Mouse (Mus musculus) stomach, embryonic 16.5 days (tissue): ENCODE measurements around the gene Nedd1. TPM values are rescaled to one million over a fixed set of nuclear protein-coding genes. Genes with fewer than 3 reads are reported as not detected.

ENCODE experiments used
- ATAC-seq: fragments of 200-750 bp; cut with Nextera tagmentation; 2 replicates; pipeline ENCODE4 v1.8.0; 2017; ENCODE audit warnings: moderate number of reproducible peaks, moderate TSS enrichment; ENCODE audit not compliant: insufficient read depth, low FRiP score
- H3K27ac ChIP-seq: fragments of 300-500 bp; sonication (generic); 2 replicates; pipeline ENCODE4 v1.5.1; 2014; ENCODE audit warnings: low read length
- H3K27me3 ChIP-seq: fragments of 300-500 bp; sonication (generic); 2 replicates; pipeline ENCODE4 v1.6.1; 2014; ENCODE audit warnings: low read length, control low read depth, mixed read lengths; ENCODE audit not compliant: control insufficient read depth, insufficient read depth
- H3K36me3 ChIP-seq: fragments of 300-500 bp; sonication (generic); 2 replicates; pipeline ENCODE4 v1.6.1; 2014; ENCODE audit warnings: low read length; ENCODE audit not compliant: control insufficient read depth, insufficient read depth
- H3K4me1 ChIP-seq: fragments of 300-500 bp; sonication (generic); 2 replicates; pipeline ENCODE4 v1.6.1; 2014; ENCODE audit warnings: low read length, control low read depth, mixed read lengths; ENCODE audit not compliant: control insufficient read depth, insufficient read depth
- H3K4me2 ChIP-seq: fragments of 300-500 bp; sonication (generic); 2 replicates; pipeline ENCODE4 v1.6.1; 2014; ENCODE audit warnings: low read depth, low read length, mixed read lengths
- H3K4me3 ChIP-seq: fragments of 300-500 bp; sonication (generic); replicated peaks from 2 replicates; pipeline ENCODE4 v1.5.1; 2014; ENCODE audit warnings: mild to moderate bottlenecking, low read length
- H3K9ac ChIP-seq: fragments of 300-500 bp; sonication (generic); 2 replicates; pipeline ENCODE4 v1.6.1; 2014; ENCODE audit warnings: low read length
- H3K9me3 ChIP-seq: fragments of 300-500 bp; sonication (generic); replicated peaks from 2 replicates; pipeline ENCODE4 v1.6.1; 2016; ENCODE audit warnings: low read length, control low read depth; ENCODE audit not compliant: control insufficient read depth
- WGBS: fragments of 180-500 bp; shearing (Covaris S2); extraction: QIAGEN DNeasy Blood & Tissue Kit; methylation state at CpG from one replicate; pipeline ENCODE4 v1.1.7; 2014; 5-methylcytosine and 5-hydroxymethylcytosine counted together
- polyA plus RNA-seq: library from polyadenylated mRNA; unstranded; fragments of >200 nt; fragmentation: Nextera tagmentation; extraction: Ambion mirVana; gene quantifications from 2 replicates; pipeline ENCODE4 v1.2.1, GENCODE M21; 2015

Gene Nedd1
- polyA plus RNA-seq = 40.4 and 42.3 TPM in 2 replicates

DNA sequence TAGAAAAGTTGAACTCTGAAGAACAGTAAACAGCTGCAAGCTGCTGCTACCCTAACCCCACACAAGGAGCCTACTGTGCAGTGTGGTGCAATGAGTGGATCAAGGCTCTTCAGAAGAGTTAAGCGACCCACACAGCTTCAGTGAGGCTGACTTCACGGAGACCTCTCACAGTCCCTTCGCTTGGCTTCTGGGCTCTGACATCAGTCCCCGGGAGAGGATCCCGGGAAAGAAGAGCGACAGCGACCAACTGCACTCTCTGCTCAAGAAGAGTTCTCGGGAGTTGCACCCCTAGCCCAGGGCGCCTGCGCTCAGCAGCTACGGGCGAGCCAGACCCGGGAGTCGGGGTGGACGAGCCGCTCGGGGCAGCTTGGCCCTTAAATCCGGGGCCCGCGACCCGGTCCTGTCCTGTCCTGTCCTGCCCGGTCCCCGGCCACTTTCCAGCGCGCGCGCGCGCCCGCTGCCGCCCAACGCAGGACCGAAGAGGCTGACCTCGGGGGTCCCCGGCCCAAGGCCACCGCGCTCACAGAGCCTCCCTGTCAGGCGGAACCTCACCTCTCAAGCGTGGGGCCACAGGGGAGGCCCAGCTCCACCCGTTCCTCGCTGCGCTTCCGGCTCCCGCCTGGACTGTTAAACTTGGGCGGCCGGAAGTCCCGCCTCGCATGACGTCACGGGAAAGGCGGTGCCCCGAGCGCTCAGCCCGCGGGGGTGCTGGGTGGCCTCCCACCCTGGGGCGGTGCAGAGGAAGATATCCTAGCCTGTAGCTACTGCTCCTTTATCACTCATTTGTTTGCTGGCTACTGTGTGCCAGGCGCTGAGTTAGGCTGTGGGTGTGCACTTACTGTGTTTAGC is at the start of gene Nedd1:
TSS of gene Nedd1 (minus strand) at position 650 of the 849 bp plus-strand sequence.
- Histone ChIP-seq H3K27me3 (no peaks in the 10 kb centered on the region), H3K4me3 (peak within 1 kb of the TSS; percentile 89), H3K4me1 (peaks cover 4% of the 10 kb centered on the region), H3K9me3 (no peaks in the 10 kb centered on the region), H3K9ac (peak within 1 kb of the TSS; percentile 91), H3K36me3 (0 out of 2 replicates have a peak, but pooled peaks cover 5% of the 10 kb centered on the region), H3K4me2 (peak within 1 kb of the TSS; percentile 82), H3K27ac (peak within 1 kb of the TSS; percentile 90)
- WGBS = 0% methylated on average over 57 of the region's 57 CpGs
- peak; percentile 99 for ATAC-seq

DNA sequence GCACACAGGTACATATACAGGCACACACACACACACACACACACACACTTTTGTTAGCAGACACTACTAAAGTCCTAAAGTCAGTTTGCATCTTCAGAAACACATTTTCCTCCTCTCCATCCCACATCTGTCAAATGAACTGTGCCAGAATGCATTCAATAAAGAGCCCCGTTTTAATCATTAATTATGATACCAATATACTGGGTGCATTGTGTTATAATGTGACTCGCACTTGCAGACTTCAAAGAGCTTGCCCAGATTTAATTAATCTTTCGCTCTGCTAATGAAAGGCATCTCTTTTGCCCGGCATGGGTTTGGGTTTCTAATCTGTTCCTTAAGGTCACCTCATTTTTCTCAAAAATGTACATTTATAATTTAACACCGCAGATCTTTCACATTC is 32.1 kb upstream of the Nedd1 start:
- no peak for ATAC-seq
- H3K27ac ChIP-seq = no peak overlapping the region
- no peaks in the 10 kb centered on the region for H3K4me1 ChIP-seq
- H3K4me3 ChIP-seq = no peak overlapping the region
- no peak overlapping the region for H3K9ac ChIP-seq
- H3K27me3 ChIP-seq = no peaks in the 10 kb centered on the region
- no peaks in the 10 kb centered on the region for H3K36me3 ChIP-seq
- WGBS = 86% methylated on average over 5 of the region's 5 CpGs
- no peaks in the 10 kb centered on the region for H3K9me3 ChIP-seq
- no peak overlapping the region for H3K4me2 ChIP-seq

DNA sequence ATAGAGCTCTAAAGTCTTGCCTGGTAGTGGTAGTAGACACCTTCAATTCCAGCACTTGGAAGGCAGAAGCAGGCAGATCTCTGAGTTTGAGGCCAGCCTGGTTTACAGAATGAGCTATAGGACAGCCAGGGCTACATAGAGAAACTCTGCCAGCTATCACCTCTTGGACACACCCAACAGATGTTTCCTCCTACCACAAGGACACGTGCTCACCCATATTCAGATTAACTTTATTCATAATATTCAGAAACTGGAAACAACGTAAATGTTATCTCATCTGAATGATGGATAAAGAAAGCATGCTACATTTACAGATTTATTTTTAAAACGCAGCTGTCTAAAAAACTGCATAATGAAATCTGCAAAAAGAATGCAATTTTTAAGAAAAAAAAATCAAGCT is 8.1 kb upstream of the Nedd1 start:
- 86% methylated on average over 3 of the region's 3 CpGs for WGBS
- H3K4me1 ChIP-seq = no peaks in the 10 kb centered on the region
- H3K4me2 ChIP-seq = no peak overlapping the region
- ATAC-seq = no peak
- H3K27ac ChIP-seq = no peak overlapping the region
- H3K36me3 ChIP-seq = no peaks in the 10 kb centered on the region
- no peaks in the 10 kb centered on the region for H3K27me3 ChIP-seq
- H3K9ac ChIP-seq = no peak overlapping the region
- no peaks in the 10 kb centered on the region for H3K9me3 ChIP-seq
- H3K4me3 ChIP-seq = no peak overlapping the region

DNA sequence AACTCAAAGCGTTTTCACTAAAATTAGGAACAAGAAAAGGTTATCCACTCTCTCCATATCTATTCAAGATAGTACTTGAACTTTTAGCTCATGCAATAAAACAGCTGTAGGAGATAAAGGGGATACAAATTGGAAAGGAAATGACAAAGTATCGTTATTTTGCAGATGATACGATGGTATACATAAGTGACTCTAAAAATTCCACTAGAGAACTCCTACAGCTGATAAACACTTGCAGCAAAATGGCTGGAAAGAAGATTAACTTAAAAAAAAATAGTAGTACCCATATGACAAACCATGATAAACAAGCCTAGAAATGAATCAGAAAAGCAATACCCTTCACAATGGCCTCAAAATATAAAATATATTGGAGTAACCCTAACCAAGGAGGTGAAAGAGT is 6.5 kb upstream of the Nedd1 start:
- Histone ChIP-seq H3K27me3 (no peaks in the 10 kb centered on the region), H3K4me2 (no peak overlapping the region), H3K4me1 (no peaks in the 10 kb centered on the region), H3K36me3 (no peaks in the 10 kb centered on the region), H3K9me3 (no peaks in the 10 kb centered on the region), H3K9ac (no peak overlapping the region), H3K27ac (no peak overlapping the region), H3K4me3 (no peak overlapping the region)
- 85% methylated on average over 3 of the region's 3 CpGs for WGBS
- no peak for ATAC-seq

DNA sequence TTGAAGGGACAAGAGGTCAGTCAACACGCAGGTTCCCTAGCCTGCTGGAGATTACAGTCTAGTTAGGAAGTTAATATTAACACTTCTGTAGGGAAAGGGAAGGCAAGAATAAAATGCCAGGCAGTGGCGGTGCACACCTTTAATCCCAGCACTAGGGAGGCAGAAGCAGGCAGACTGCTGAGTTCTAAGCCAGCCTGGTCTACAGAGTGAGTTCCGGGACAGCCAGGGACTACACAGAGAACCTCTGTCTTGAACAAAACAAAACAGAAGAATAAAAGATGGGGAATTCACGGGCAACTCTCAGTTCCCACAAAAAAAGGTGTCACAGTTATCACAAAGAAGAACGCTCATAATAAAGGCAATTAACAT is 384 bp upstream of the Nedd1 start:
- H3K27me3 ChIP-seq = no peaks in the 10 kb centered on the region
- 27% methylated on average over 5 of the region's 5 CpGs for WGBS
- peak overlapping the region; percentile 91 for H3K9ac ChIP-seq
- H3K4me2 ChIP-seq = peak overlapping the region; percentile 82
- ATAC-seq = no peak
- H3K27ac ChIP-seq = peak overlapping the region; percentile 90
- peak overlapping the region; percentile 89 for H3K4me3 ChIP-seq
- H3K9me3 ChIP-seq = no peaks in the 10 kb centered on the region
- peaks cover 4% of the 10 kb centered on the region for H3K4me1 ChIP-seq
- H3K36me3 ChIP-seq = no peaks in the 10 kb centered on the region

DNA sequence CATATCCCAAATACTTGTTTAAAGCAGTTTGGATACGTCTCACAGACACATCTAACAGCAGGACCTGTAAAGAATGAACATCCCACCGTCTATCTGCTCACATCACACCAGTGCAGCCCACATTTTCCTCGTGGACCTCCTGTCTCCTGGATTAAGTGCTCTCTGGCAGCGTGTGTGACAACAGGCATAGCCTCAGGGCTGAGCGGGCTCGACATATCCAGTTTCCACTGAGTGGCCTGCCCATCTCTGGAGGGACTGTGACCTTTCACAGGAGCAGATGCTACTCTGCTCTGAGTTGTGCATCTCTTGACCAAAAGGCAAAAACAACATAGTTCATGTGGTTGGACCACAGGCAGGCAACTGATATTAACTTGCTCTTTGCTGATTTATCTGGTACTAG is 23.2 kb downstream of the Nedd1 start:
- ATAC-seq = no peak
- 80% methylated on average over 6 of the region's 6 CpGs for WGBS
- no peak overlapping the region for H3K27ac ChIP-seq
- no peaks in the 10 kb centered on the region for H3K27me3 ChIP-seq
- H3K4me2 ChIP-seq = no peak overlapping the region
- H3K4me3 ChIP-seq = no peak overlapping the region
- no peak overlapping the region for H3K9ac ChIP-seq
- no peaks in the 10 kb centered on the region for H3K4me1 ChIP-seq
- 0 out of 2 replicates have a peak, but pooled peaks cover 3% of the 10 kb centered on the region for H3K36me3 ChIP-seq
- H3K9me3 ChIP-seq = no peaks in the 10 kb centered on the region

DNA sequence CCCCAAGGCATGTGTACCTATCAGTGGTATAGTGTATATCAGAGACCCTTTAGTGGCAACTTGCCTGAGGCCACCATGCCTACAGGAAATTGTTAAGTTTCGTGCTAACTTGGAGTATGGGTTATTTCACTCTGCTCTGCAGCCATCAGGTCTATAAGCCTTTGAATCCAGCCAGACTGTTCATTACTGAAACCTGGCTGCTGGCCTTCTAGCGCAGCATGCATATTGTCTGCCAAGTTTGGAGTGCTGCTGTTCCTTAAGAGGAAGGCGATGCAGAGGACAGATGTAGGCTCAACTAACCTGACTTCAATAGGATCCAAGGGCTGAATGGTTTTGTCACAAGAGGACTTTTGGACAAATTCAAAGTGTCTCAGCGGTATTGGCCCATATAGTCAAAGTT is 47.2 kb downstream of the Nedd1 start:
- Histone ChIP-seq H3K36me3 (no peaks in the 10 kb centered on the region), H3K4me2 (no peak overlapping the region), H3K9me3 (no peaks in the 10 kb centered on the region), H3K27me3 (no peaks in the 10 kb centered on the region), H3K27ac (no peak overlapping the region), H3K4me1 (no peaks in the 10 kb centered on the region), H3K4me3 (no peak overlapping the region), H3K9ac (no peak overlapping the region)
- ATAC-seq = no peak
- WGBS = 73% methylated on average over 4 of the region's 4 CpGs

DNA sequence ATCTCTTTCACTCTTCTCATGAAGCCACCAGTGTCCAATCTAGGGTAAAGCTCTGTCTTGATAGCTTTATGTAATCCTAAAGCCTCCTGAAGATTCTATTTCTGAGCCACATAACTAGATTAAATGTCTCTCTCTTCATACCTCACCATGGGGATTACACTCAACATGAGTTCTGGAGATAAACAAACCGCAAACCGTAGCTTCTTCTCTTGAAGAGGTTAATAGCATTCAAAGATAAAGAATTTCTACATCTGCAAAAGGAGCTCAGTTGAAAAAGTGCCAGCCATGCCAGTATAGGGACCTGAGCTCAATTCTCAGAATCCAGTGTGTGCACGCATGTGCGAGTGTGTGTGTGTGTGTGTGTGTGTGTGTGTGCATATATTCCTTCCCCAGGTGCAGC is 50.3 kb downstream of the Nedd1 start:
- Histone ChIP-seq H3K4me3 (no peak overlapping the region), H3K36me3 (no peaks in the 10 kb centered on the region), H3K4me1 (no peaks in the 10 kb centered on the region), H3K9me3 (no peaks in the 10 kb centered on the region), H3K9ac (no peak overlapping the region), H3K27me3 (no peaks in the 10 kb centered on the region), H3K4me2 (no peak overlapping the region), H3K27ac (no peak overlapping the region)
- WGBS = 89% methylated on average over 4 of the region's 4 CpGs
- ATAC-seq = no peak

DNA sequence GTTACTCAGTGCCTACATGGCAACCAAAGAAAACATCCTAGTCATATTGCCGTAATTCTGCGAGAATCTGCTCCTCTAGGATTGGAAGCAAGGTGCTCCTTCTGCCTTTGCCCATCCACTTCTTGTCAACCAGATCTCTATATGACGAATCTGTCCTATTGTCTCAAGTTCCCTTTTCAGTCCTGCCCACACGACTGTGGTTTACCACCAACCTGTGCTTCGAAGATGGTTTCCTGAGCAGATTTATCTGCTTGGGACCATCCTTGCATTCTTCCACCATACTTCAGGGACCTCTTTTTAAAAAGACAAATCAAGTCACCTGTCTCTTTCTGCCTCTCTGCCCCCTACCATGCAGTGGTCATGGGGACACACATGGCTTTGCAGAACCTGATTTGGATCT is 56.9 kb downstream of the Nedd1 start:
- Histone ChIP-seq H3K36me3 (no peaks in the 10 kb centered on the region), H3K27ac (no peak overlapping the region), H3K4me1 (no peaks in the 10 kb centered on the region), H3K9me3 (no peaks in the 10 kb centered on the region), H3K27me3 (no peaks in the 10 kb centered on the region), H3K9ac (no peak overlapping the region), H3K4me2 (no peak overlapping the region), H3K4me3 (no peak overlapping the region)
- ATAC-seq = no peak
- WGBS = 79% methylated on average over 5 of the region's 5 CpGs
